Mouse (Mus musculus) neural tube, embryonic 13.5 days (tissue): ENCODE measurements at regions not wholly inside any gene's neighbourhood (a gene's known extent, or its start where the extent isn't known, plus 50 kb on each side); places are given as distances from the start of the nearest gene placed in this dataset.
"Not testable (repeated sequence)": the region's sequence is repeated elsewhere in the genome, so short reads cannot be mapped to it uniquely, and the experiment has no call there.

Experiments
- ATAC-seq: fragments of 200-750 bp; cut with Nextera tagmentation; 2 replicates; pipeline ENCODE4 v1.8.0; 2017; ENCODE audit warnings: low read depth, mild to moderate bottlenecking, moderate TSS enrichment, moderate library complexity
- H3K27ac ChIP-seq: fragments of 300-500 bp; sonication (generic); replicated peaks from 2 replicates; pipeline ENCODE4 v1.5.1; 2015; ENCODE audit warnings: moderate library complexity, mild to moderate bottlenecking, inconsistent platforms
- H3K27me3 ChIP-seq: fragments of 300-500 bp; sonication (generic); 2 replicates; pipeline ENCODE4 v1.6.1; 2015; ENCODE audit warnings: mild to moderate bottlenecking, inconsistent platforms
- H3K36me3 ChIP-seq: fragments of 300-500 bp; sonication (generic); 2 replicates; pipeline ENCODE4 v1.6.1; 2015; ENCODE audit warnings: mild to moderate bottlenecking, inconsistent platforms
- H3K4me1 ChIP-seq: fragments of 300-500 bp; sonication (generic); replicated peaks from 2 replicates; pipeline ENCODE4 v1.6.1; 2015; ENCODE audit warnings: inconsistent platforms
- H3K4me2 ChIP-seq: fragments of 300-500 bp; sonication (generic); 2 replicates; pipeline ENCODE4 v1.6.1; 2015; ENCODE audit warnings: inconsistent platforms, mild to moderate bottlenecking, moderate library complexity
- H3K4me3 ChIP-seq: fragments of 300-500 bp; sonication (generic); 2 replicates; pipeline ENCODE4 v1.5.1; 2015; ENCODE audit warnings: mild to moderate bottlenecking, inconsistent platforms
- H3K9ac ChIP-seq: fragments of 300-500 bp; sonication (generic); 2 replicates; pipeline ENCODE4 v1.6.1; 2015; ENCODE audit warnings: moderate library complexity, mild to moderate bottlenecking, inconsistent platforms
- H3K9me3 ChIP-seq: fragments of 300-500 bp; sonication (generic); 2 replicates; pipeline ENCODE4 v1.6.1; 2016; ENCODE audit warnings: inconsistent platforms
- WGBS: fragments of 180-500 bp; shearing (Covaris S2); methylation state at CpG from one replicate; pipeline ENCODE4 v1.1.7; 2015; 5-methylcytosine and 5-hydroxymethylcytosine counted together

DNA sequence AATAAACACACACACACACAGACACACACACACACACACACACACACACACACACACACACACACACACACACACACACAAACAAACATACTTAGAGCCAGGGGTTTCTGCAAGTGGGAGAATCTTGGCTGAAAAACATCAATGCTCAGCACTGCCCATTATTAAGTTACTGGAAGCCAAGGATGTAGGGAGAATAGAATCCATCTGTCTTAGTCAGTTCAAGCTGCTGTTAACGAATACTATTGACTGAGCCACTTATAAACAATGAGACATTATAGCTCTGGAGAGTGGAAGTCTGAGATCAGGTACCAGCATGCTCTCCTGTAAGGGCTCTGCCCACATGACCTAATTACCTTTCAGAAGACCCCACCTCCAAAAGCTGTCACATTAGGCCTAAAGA, 87.4 kb downstream of the Fam174b start:
- no peak overlapping the region for H3K27ac ChIP-seq
- H3K27me3 ChIP-seq: no peaks in the 10 kb centered on the region
- no peak for ATAC-seq
- 42% methylated on average over 1 of the region's 1 CpGs for WGBS
- no peak overlapping the region for H3K4me2 ChIP-seq
- H3K36me3 ChIP-seq: no peaks in the 10 kb centered on the region
- no peak overlapping the region for H3K9ac ChIP-seq
- H3K4me3 ChIP-seq: no peak overlapping the region
- H3K9me3 ChIP-seq: no peaks in the 10 kb centered on the region
- no peaks in the 10 kb centered on the region for H3K4me1 ChIP-seq

DNA sequence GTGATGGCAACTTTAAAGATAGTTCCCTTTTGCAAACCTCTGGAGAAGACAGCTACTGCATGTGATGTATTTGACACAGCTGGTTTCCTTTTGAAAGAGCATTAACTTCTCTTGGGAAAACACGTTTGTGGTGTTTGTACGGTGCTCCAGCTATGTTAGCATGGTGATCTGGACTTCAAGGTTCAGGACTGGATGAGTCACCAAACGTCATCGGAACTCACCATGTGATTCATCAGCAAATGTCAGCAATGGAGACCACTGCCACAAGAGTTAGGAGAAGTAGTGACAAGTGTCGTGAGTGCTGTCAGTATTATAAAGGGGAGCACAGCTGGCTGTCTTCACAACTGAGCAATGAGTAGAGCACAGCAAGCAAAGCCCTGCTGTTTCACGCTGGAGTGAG, 90.5 kb downstream of the Fam174b start:
- WGBS: 82% methylated on average over 6 of the region's 6 CpGs
- H3K4me1 ChIP-seq: no peaks in the 10 kb centered on the region
- no peaks in the 10 kb centered on the region for H3K27me3 ChIP-seq
- H3K27ac ChIP-seq: no peak overlapping the region
- H3K36me3 ChIP-seq: no peaks in the 10 kb centered on the region
- H3K9ac ChIP-seq: no peak overlapping the region
- H3K4me3 ChIP-seq: no peak overlapping the region
- no peak for ATAC-seq
- H3K9me3 ChIP-seq: no peaks in the 10 kb centered on the region
- no peak overlapping the region for H3K4me2 ChIP-seq

DNA sequence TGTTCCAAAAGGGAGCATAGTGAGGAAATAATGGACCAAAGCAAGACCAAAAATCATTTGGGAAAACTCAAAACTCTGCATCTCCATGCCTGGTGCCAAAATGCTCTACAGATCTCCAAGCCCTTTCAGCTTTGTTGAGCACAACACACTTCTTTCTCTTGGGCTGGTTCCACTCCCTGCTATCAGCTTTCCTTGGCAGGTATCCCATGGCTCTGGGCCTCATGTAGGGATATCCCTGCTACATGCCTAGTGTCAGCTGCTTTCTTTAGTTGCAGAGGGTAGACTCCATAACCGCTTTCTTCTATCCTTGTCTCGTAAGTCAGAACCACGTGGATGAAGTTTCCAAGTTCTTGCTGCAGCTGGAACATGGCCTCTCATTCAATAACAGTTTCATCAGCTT, 100.3 kb downstream of the Fam174b start:
- Histone ChIP-seq H3K4me2 (no peak overlapping the region), H3K4me3 (no peak overlapping the region), H3K9me3 (no peaks in the 10 kb centered on the region), H3K27me3 (no peaks in the 10 kb centered on the region), H3K4me1 (no peaks in the 10 kb centered on the region), H3K36me3 (no peaks in the 10 kb centered on the region), H3K27ac (no peak overlapping the region), H3K9ac (no peak overlapping the region)
- ATAC-seq: no peak
- 86% methylated on average over 3 of the region's 3 CpGs for WGBS

DNA sequence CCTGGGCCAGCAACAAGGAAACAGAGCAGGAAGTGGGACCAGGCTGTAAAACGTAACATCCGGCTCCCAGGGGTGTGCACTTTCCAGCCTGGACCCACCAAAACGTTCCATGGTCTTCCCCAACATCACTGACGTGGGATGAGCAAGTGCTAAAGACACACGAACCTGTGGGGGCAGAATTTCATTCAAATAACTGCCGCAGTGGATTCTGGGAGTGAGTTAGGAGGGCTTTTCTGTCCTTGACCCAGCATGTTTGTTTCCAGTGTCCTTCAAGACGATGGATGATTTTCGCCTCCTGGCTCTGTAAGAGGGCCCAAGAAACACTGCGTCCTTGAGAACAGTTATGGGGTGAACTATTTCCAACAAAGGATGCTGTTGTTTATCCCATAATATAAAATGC, 112.1 kb downstream of the Fam174b start:
- no peaks in the 10 kb centered on the region for H3K9me3 ChIP-seq
- H3K4me2 ChIP-seq: no peak overlapping the region
- H3K27ac ChIP-seq: no peak overlapping the region
- no peaks in the 10 kb centered on the region for H3K4me1 ChIP-seq
- H3K36me3 ChIP-seq: no peaks in the 10 kb centered on the region
- ATAC-seq: no peak
- no peaks in the 10 kb centered on the region for H3K27me3 ChIP-seq
- H3K4me3 ChIP-seq: no peak overlapping the region
- 85% methylated on average over 9 of the region's 9 CpGs for WGBS
- no peak overlapping the region for H3K9ac ChIP-seq

DNA sequence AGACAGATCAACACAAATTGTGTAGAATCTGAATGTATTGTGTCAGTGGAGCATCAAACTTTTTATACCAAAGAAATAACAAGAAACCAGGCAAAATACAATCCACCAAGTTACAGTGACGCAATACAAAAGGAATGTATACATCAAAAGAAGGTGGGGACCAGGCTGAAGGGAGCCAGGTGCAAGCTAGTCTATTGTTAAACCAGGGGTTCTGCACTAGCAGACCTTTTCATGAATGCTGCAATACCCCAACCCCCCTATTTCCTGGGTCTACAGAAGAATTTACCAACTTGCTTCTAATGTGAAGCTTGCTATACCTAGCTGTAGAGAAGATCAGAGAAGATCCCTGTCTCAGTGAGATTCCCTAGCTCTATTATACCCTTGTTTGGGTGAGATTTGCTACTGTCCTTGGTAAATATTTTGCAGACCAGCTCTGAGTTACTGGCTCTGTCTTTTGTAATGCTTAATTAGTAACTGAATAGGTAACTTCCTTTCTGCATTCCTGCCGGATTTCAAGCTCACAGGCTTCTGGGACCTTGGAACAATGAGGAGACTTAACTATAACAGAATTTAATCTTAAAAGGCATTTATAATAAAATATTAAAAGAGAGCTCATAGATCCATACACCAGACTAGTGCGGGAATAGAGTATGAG, 113.3 kb downstream of the Fam174b start:
- not testable (repeated sequence) for H3K4me1 ChIP-seq, H3K9ac ChIP-seq, H3K4me2 ChIP-seq, H3K9me3 ChIP-seq, H3K27ac ChIP-seq, H3K27me3 ChIP-seq, ATAC-seq, H3K36me3 ChIP-seq, H3K4me3 ChIP-seq
- WGBS: 62% methylated on average over 3 of the region's 3 CpGs

DNA sequence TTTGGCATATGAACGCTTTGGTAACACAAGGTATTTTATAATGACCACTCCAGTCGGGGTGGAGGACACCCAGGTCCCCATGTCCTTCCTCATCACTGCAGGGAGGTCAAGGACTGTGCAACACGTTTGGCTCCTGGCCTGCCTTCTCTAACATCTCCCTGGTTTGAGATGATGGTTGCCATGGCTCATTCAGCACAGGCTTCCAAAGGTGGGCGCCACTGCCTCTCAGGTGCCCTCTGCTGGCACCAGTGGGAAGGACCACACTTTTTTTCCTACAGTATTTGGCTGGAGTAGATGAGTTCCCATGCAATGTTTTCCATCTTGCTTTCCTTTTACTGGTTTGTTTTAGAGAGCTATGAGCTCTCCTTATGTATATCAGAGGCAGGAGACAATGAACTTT, 115.4 kb downstream of the Fam174b start:
- ATAC-seq: no peak
- Histone ChIP-seq H3K36me3 (no peaks in the 10 kb centered on the region), H3K9me3 (no peaks in the 10 kb centered on the region), H3K4me3 (no peak overlapping the region), H3K27me3 (no peaks in the 10 kb centered on the region), H3K4me2 (no peak overlapping the region), H3K9ac (no peak overlapping the region), H3K4me1 (no peaks in the 10 kb centered on the region), H3K27ac (no peak overlapping the region)
- WGBS: 42% methylated on average over 4 of the region's 4 CpGs

DNA sequence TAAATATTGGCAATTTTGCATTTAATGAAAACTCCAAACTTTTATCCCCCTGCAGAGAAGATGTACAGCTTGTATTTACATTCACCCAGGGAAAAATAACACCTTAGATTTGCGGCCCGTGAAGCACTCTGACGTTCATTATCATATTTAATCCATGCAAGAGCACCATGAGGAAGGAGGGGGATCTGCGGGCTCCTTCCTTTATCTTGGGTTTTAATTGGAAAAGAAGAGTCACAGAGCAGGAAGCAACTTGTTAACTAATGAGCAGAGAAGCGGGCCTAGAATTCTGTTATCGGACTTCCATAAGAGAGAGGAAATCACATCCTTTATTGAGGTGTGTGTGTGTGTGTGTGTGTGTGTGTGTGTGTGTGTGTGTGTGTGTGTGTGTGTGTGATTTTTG, 116.8 kb downstream of the Fam174b start:
- Histone ChIP-seq H3K4me3 (no peak overlapping the region), H3K4me2 (no peak overlapping the region), H3K4me1 (no peaks in the 10 kb centered on the region), H3K36me3 (no peaks in the 10 kb centered on the region), H3K27ac (no peak overlapping the region), H3K9ac (no peak overlapping the region), H3K27me3 (no peaks in the 10 kb centered on the region), H3K9me3 (0 out of 2 replicates have a peak, but pooled peaks cover 4% of the 10 kb centered on the region)
- no peak for ATAC-seq
- WGBS: 58% methylated on average over 6 of the region's 6 CpGs

DNA sequence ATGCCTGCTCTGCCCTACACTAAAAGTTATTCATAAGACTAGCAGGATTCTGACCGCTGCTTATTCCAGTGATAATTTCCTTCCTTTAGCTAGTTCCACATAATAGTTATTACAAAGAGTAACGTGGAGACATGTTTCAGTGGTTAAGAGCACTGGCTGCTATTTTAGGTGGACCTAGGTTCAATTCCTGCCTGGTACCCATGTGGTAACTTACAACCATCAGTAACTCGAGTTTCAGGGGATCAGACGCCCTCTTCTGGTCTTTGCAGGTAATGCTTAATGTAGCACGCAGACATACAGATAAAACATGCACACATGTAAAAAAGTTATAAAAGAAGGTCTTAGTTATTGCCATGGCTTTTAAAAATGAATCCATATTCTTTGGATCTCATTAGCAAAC, 125.0 kb downstream of the Fam174b start:
- WGBS: 71% methylated on average over 5 of the region's 5 CpGs
- no peak overlapping the region for H3K4me3 ChIP-seq
- ATAC-seq: no peak

DNA sequence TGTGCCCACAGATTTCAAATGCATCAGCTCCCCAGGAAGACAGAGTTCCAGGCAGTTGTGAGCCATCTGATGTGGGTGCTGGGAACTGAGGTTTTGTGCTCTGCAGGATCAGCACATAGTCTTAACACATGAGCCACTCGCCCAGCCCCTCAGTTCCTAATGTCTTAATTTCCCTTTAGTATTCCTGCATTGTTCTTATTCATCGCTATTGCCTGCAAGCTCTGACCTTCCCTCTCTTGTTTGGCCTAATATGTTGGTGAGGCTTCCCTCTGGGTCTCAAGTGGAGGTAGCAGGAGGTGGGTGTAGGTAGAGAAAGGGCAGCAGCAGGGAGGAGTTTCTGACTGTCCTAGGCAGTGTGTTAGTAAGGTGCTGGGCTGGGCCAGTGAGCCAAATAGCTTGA, 132.1 kb downstream of the Fam174b start:
- no peak overlapping the region for H3K9ac ChIP-seq
- no peak overlapping the region for H3K4me2 ChIP-seq
- 66% methylated on average over 2 of the region's 2 CpGs for WGBS
- no peak overlapping the region for H3K4me3 ChIP-seq
- H3K27ac ChIP-seq: no peak overlapping the region
- H3K27me3 ChIP-seq: no peaks in the 10 kb centered on the region
- H3K4me1 ChIP-seq: no peaks in the 10 kb centered on the region
- H3K9me3 ChIP-seq: no peaks in the 10 kb centered on the region
- no peaks in the 10 kb centered on the region for H3K36me3 ChIP-seq
- no peak for ATAC-seq

More for the DNA sequence above, 125.0 kb downstream of the Fam174b start:
- no peaks in the 10 kb centered on the region for H3K4me1 ChIP-seq
- H3K36me3 ChIP-seq: no peaks in the 10 kb centered on the region
- no peak overlapping the region for H3K27ac ChIP-seq
- H3K9ac ChIP-seq: no peak overlapping the region
- H3K9me3 ChIP-seq: 0 out of 2 replicates have a peak, but pooled peaks cover 9% of the 10 kb centered on the region
- H3K4me2 ChIP-seq: no peak overlapping the region
- H3K27me3 ChIP-seq: no peaks in the 10 kb centered on the region

DNA sequence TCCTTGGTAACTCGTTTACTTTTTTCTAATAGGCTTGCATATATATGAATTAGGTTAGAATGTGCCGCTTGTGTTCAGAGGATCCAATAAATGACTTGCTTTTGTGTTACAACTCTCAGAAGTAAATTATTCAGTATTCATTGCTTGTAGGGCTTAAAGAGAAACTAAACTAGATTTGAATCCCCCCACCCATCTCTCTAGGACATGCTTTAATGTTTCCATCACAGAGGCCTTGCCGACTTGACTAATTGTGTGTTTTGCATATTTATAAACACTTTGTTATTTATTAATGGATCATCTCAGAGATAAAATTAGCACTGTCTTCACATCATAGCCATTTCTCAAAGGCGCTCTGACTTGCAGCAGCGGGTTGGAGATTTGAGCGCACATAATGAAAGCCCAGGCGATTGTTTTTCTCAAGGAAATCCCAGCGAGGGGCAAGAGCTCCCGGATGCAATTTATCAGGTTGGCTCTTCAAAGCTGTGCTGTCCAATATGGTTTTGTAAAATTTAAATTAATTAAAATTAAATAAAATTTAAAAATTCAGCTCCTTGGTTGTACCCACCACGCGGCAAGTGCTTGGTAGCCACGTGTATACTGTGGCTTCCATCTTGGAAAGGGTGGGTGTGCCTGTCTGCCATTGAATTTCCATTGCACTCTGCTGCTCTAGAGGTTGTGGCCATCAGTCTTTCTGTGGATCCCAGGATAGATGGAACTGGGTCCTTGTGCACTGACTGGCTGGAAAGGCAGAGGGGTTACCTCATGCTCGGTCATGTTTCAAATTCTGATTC, 132.0 kb downstream of the St8sia2 start:
- WGBS: 76% methylated on average over 13 of the region's 13 CpGs
- Histone ChIP-seq H3K4me3 (no peak overlapping the region), H3K36me3 (no peaks in the 10 kb centered on the region), H3K27ac (no peak overlapping the region), H3K4me1 (no peaks in the 10 kb centered on the region), H3K9me3 (no peaks in the 10 kb centered on the region), H3K27me3 (no peaks in the 10 kb centered on the region), H3K9ac (no peak overlapping the region), H3K4me2 (no peak overlapping the region)
- 0 out of 2 replicates have a peak, but pooled peaks have one; percentile 27 for ATAC-seq

DNA sequence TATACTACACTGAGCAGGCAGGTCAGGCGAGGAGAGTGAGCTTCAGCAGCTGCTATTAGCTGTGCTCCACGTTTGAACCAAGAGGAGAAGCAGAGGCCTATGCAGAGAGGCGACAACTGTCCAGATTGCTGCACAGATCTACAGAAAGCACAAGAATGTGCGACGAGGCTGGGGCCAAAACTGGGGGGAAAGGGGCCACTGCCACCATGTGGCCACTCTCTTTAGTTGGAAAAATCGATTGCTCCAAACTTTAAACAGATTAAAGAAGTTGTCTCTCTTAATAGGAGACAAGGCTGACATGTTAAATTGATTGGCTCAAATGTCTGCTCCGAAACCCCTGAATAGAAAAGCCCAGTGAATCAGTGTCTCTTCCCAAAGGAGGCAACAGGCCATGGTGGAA, 127.3 kb downstream of the St8sia2 start:
- Histone ChIP-seq H3K4me3 (no peak overlapping the region), H3K4me1 (no peaks in the 10 kb centered on the region), H3K27me3 (no peaks in the 10 kb centered on the region), H3K9me3 (no peaks in the 10 kb centered on the region), H3K27ac (no peak overlapping the region), H3K36me3 (no peaks in the 10 kb centered on the region), H3K9ac (no peak overlapping the region), H3K4me2 (no peak overlapping the region)
- ATAC-seq: no peak
- WGBS: 62% methylated on average over 7 of the region's 7 CpGs
